Mouse (Mus musculus) forebrain, embryonic 10.5 days (tissue): Measurements from ENCODE around the gene Ankrd13d. TPM values are rescaled to one million over a fixed set of nuclear protein-coding genes. Genes with fewer than 3 reads are reported as not detected.
"Not testable (repeated sequence)": the region's sequence is repeated elsewhere in the genome, so short reads cannot be mapped to it uniquely, and the experiment has no call there.

Experiments used
- DNase-seq: peaks from one replicate; pipeline ENCODE4 v3.0.0-alpha.2; 2017; ENCODE audit warnings: low spot score; ENCODE audit errors: extremely low spot score
- H3K27ac ChIP-seq: fragments of 300-500 bp; sonication (generic); 2 replicates; pipeline ENCODE4 v1.5.1; 2016; ENCODE audit warnings: mild to moderate bottlenecking
- H3K27me3 ChIP-seq: fragments of 300-500 bp; sonication (generic); 2 replicates; pipeline ENCODE4 v1.6.1; 2016; ENCODE audit warnings: mild to moderate bottlenecking; ENCODE audit not compliant: poor library complexity, severe bottlenecking
- H3K36me3 ChIP-seq: fragments of 300-500 bp; sonication (generic); replicated peaks from 2 replicates; pipeline ENCODE4 v1.6.1; 2016; ENCODE audit warnings: mild to moderate bottlenecking, moderate library complexity
- H3K4me1 ChIP-seq: fragments of 300-500 bp; sonication (generic); 2 replicates; pipeline ENCODE4 v1.6.1; 2016
- H3K4me3 ChIP-seq: fragments of 300-500 bp; sonication (generic); 2 replicates; pipeline ENCODE4 v1.5.1; 2016; ENCODE audit warnings: mild to moderate bottlenecking, moderate library complexity
- H3K9me3 ChIP-seq: fragments of 300-500 bp; sonication (generic); 2 replicates; pipeline ENCODE4 v1.6.1; 2016; ENCODE audit warnings: mild to moderate bottlenecking, moderate library complexity
- WGBS: fragments of 180-500 bp; shearing (Covaris S2); methylation state at CpG from one replicate; pipeline ENCODE4 v1.1.7; 2016; 5-methylcytosine and 5-hydroxymethylcytosine counted together
- polyA plus RNA-seq: library from polyadenylated mRNA; unstranded; fragments of >200 nt; fragmentation: Nextera tagmentation; extraction: Ambion mirVana; gene quantifications from 2 replicates; pipeline ENCODE4 v1.2.1, GENCODE M21; 2016

Ankrd13d gene
- polyA plus RNA-seq, 1 experiment from 2014 or later: 7.9 TPM

- no peak for DNase-seq
- WGBS: 4% methylated on average over 46 of the region's 46 CpGs
These were observed 14.2 kb downstream of the Ankrd13d start, which contains the start of gene Ssh3 for GRCm38 (mm10) chr19:4268566-4269361. Gene Ssh3, minus strand, starts transcription at chr19:4269180.

GRCm38 (mm10) chr19:4265956-4266355, 17.0 kb downstream of the Ankrd13d start:
- Histone ChIP-seq H3K4me1 (peaks cover 24% of the 10 kb centered on the region), H3K36me3 (no peaks in the 10 kb centered on the region; the same call in 1 of the 2 replicates), H3K9me3 (no peaks in the 10 kb centered on the region), H3K27ac (no peak overlapping the region), H3K27me3 (peaks cover 56% of the 10 kb centered on the region), H3K4me3 (no peak overlapping the region)
- 63% methylated on average over 4 of the region's 4 CpGs for WGBS
- DNase-seq: no peak

More at GRCm38 (mm10) chr19:4268566-4269361, 14.2 kb downstream of the Ankrd13d start, which contains the start of gene Ssh3:
- peak within 1 kb of the TSS; percentile 54 for H3K4me3 ChIP-seq
- peaks cover 61% of the 10 kb centered on the region for H3K27me3 ChIP-seq
- H3K27ac ChIP-seq: 0 out of 2 replicates have a peak within 1 kb of the TSS, but pooled peaks have one; percentile 9
- H3K4me1 ChIP-seq: peaks cover 11% of the 10 kb centered on the region
- H3K36me3 ChIP-seq: peaks cover 12% of the 10 kb centered on the region; the same call in 1 of the 2 replicates
- H3K9me3 ChIP-seq: no peaks in the 10 kb centered on the region

- peaks cover 39% of the 10 kb centered on the region for H3K27me3 ChIP-seq
- peaks cover 30% of the 10 kb centered on the region for H3K4me1 ChIP-seq
- H3K27ac ChIP-seq: no peak overlapping the region
- no peaks in the 10 kb centered on the region for H3K9me3 ChIP-seq
- H3K4me3 ChIP-seq: no peak overlapping the region
- no peak for DNase-seq
- H3K36me3 ChIP-seq: no peaks in the 10 kb centered on the region
- WGBS: 99% methylated on average over 6 of the region's 6 CpGs
These were observed 18.7 kb downstream of the Ankrd13d start for GRCm38 (mm10) chr19:4264171-4264780.

GRCm38 (mm10) chr19:4263702-4264101, 19.2 kb downstream of the Ankrd13d start:
- Histone ChIP-seq H3K27me3 (peaks cover 33% of the 10 kb centered on the region), H3K4me3 (no peak overlapping the region), H3K4me1 (peaks cover 25% of the 10 kb centered on the region), H3K27ac (no peak overlapping the region), H3K36me3 (no peaks in the 10 kb centered on the region), H3K9me3 (no peaks in the 10 kb centered on the region)
- 73% methylated on average over 14 of the region's 14 CpGs for whole genome bisulfite sequencing
- DNase-seq: no peak

- H3K4me3 ChIP-seq: no peak overlapping the region
- no peak overlapping the region for H3K27ac ChIP-seq
- H3K9me3 ChIP-seq: no peaks in the 10 kb centered on the region
- no peak for DNase-seq
- WGBS: 77% methylated on average over 6 of the region's 6 CpGs
- H3K36me3 ChIP-seq: no peaks in the 10 kb centered on the region
- H3K4me1 ChIP-seq: peaks cover 25% of the 10 kb centered on the region
- peaks cover 24% of the 10 kb centered on the region for H3K27me3 ChIP-seq
These were observed 20.2 kb downstream of the Ankrd13d start for GRCm38 (mm10) chr19:4262756-4263155.

GRCm38 (mm10) chr19:4261038-4261698, 21.8 kb downstream of the Ankrd13d start:
- no peak for DNase-seq
- WGBS: 60% methylated on average over 8 of the region's 8 CpGs

GRCm38 (mm10) chr19:4257897-4258252, 25.1 kb downstream of the Ankrd13d start:
- H3K27ac ChIP-seq: peak overlapping the region; percentile 80

More at GRCm38 (mm10) chr19:4261038-4261698, 21.8 kb downstream of the Ankrd13d start:
- peaks cover 14% of the 10 kb centered on the region for H3K27me3 ChIP-seq
- no peak overlapping the region for H3K27ac ChIP-seq
- H3K9me3 ChIP-seq: no peaks in the 10 kb centered on the region
- H3K4me1 ChIP-seq: peaks cover 35% of the 10 kb centered on the region
- no peaks in the 10 kb centered on the region for H3K36me3 ChIP-seq
- no peak overlapping the region for H3K4me3 ChIP-seq

GRCm38 (mm10) chr19:4257216-4257896, 25.6 kb downstream of the Ankrd13d start:
- peak overlapping the region; percentile 68 for H3K4me3 ChIP-seq
- no peaks in the 10 kb centered on the region for H3K36me3 ChIP-seq
- WGBS: under 1% methylated on average over 41 of the region's 41 CpGs
- peaks cover 28% of the 10 kb centered on the region for H3K4me1 ChIP-seq
- peaks cover 9% of the 10 kb centered on the region for H3K27me3 ChIP-seq
- H3K9me3 ChIP-seq: no peaks in the 10 kb centered on the region
- H3K27ac ChIP-seq: peak overlapping the region; percentile 80
- DNase-seq: peak; percentile 91

More at GRCm38 (mm10) chr19:4257897-4258252, 25.1 kb downstream of the Ankrd13d start:
- Histone ChIP-seq H3K27me3 (peaks cover 9% of the 10 kb centered on the region), H3K4me1 (peaks cover 31% of the 10 kb centered on the region), H3K36me3 (no peaks in the 10 kb centered on the region), H3K4me3 (peak overlapping the region; percentile 68), H3K9me3 (no peaks in the 10 kb centered on the region)
- 20% methylated on average over 12 of the region's 12 CpGs for WGBS
- no peak for DNase-seq

- no peak for DNase-seq
- H3K9me3 ChIP-seq: no peaks in the 10 kb centered on the region
- H3K27ac ChIP-seq: no peak overlapping the region
- H3K36me3 ChIP-seq: no peaks in the 10 kb centered on the region
- no peak overlapping the region for H3K4me3 ChIP-seq
- H3K4me1 ChIP-seq: peaks cover 21% of the 10 kb centered on the region
- H3K27me3 ChIP-seq: peaks cover 9% of the 10 kb centered on the region
- 70% methylated on average over 11 of the region's 11 CpGs for WGBS
These were observed 27.3 kb downstream of the Ankrd13d start for GRCm38 (mm10) chr19:4255583-4256162.

GRCm38 (mm10) chr19:4254230-4254629, 28.7 kb downstream of the Ankrd13d start:
- H3K27me3 ChIP-seq: peaks cover 9% of the 10 kb centered on the region
- 92% methylated on average over 7 of the region's 7 CpGs for WGBS
- H3K4me1 ChIP-seq: peaks cover 14% of the 10 kb centered on the region
- H3K36me3 ChIP-seq: no peaks in the 10 kb centered on the region
- DNase-seq: no peak
- no peak overlapping the region for H3K4me3 ChIP-seq
- H3K27ac ChIP-seq: no peak overlapping the region
- no peaks in the 10 kb centered on the region for H3K9me3 ChIP-seq

- 89% methylated on average over 1 of the region's 1 CpGs for WGBS
- H3K27ac ChIP-seq, H3K4me3 ChIP-seq, H3K36me3 ChIP-seq, DNase-seq, H3K4me1 ChIP-seq, H3K9me3 ChIP-seq, H3K27me3 ChIP-seq: not testable (repeated sequence)
These were observed 34.3 kb downstream of the Ankrd13d start for GRCm38 (mm10) chr19:4248683-4249082.

- Histone ChIP-seq H3K27me3 (no peaks in the 10 kb centered on the region), H3K36me3 (no peaks in the 10 kb centered on the region), H3K9me3 (no peaks in the 10 kb centered on the region), H3K4me1 (no peaks in the 10 kb centered on the region), H3K27ac (no peak overlapping the region), H3K4me3 (no peak overlapping the region)
- 61% methylated on average over 1 of the region's 1 CpGs for WGBS
- no peak for DNase-seq
These were observed 35.9 kb downstream of the Ankrd13d start for GRCm38 (mm10) chr19:4247010-4247409.
